Mouse (Mus musculus) heart, adult 8-10 months (tissue): ENCODE data around the gene Col4a2. TPM values are rescaled to one million over a fixed set of nuclear protein-coding genes. Genes with fewer than 3 reads are reported as not detected.
A peak's percentile ranks its signal among the peaks of the same experiment; 100 is the strongest.
"Not testable (repeated sequence)": the region's sequence is repeated elsewhere in the genome, so short reads cannot be mapped to it uniquely, and the experiment has no call there.

Experiments used
- DNase-seq: peaks from one replicate; pipeline ENCODE4 v3.0.0; 2022; ENCODE audit warnings: low spot score
- total RNA-seq, 4 experiments: library from RNA; stranded (reverse); gene quantifications; 2 replicates each; pipeline ENCODE4 v1.2.4; 2022

Gene Col4a2
- total RNA-seq, 4 experiments from 2014 or later, result 93.1 to 141 (median 113) TPM

DNA sequence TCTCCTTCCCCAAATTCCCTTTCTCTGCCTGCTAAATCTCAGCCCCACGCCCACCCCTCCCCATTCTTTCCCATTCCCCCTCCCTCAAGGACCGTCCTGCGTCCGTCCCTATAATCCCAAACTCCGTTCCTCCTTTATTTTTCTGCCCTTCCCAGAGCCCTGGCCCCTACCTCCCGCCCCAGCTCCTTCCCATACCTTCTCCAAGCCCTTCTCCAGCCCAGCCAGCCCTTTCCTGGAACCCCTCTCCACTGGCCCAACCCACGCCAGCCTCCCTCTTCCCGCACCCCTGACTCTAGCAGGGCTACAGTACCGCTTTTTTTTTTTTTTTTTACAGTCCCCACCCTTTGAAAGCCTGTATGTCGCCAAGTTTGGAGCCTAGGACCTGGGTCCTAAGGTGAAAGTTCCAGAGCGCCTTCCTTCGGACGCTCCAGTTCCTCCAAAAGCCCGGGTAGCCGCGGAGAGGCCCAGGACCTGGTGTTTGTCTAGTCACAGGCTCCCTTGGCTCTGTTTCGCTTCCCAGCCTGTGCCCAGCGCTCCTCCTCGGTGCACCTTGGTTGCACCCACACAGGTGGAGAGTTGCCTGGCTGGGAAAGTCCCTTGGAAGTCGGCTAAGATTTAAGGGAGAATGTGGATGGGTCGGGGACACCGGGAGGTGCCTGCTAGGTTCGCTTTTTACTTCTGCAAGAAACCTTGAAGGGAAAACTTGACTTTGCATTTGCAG lies 166.4 kb downstream of the Col4a2 start:
- no peak for DNase-seq

DNA sequence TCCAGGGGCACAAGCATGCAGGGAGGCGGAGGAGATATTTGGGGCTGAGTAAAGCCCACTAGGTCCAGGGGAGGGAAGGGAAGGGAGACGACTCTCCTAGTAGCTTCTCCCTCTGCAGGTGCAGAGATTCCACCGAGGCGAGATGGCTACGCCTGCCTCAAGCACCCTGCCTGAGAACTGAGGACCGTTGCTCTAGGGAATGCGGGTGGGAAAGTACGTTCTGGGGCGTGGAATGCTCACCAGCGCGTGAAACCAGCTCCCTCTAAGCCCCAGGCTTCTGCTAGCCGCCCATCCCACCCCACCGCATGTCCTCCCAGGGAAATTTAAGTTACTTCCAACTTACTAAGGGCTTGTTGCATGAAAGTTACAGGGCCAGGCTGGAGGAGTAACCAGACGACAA lies 167.0 kb downstream of the Col4a2 start:
- DNase-seq, result no peak

DNA sequence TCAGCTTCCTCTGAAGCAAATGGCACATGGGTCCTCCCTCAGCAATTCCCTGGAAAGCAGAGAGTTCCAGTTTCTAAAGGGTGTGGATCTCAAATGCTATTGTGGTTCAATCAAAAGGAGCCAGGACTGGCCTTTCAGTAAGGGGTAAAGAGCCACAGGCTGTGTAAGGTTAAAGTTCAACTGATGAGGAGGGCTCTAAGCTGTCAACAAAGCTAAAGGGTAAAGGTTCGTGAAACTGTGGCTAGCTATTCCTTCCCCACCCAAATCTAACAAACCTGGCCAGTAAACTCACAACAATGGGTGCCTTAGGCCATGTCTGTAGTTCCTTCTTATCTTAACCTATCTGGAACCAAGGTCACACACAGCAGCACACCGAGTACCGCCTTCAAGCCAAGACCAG lies 169.3 kb downstream of the Col4a2 start:
- DNase-seq, result no peak

DNA sequence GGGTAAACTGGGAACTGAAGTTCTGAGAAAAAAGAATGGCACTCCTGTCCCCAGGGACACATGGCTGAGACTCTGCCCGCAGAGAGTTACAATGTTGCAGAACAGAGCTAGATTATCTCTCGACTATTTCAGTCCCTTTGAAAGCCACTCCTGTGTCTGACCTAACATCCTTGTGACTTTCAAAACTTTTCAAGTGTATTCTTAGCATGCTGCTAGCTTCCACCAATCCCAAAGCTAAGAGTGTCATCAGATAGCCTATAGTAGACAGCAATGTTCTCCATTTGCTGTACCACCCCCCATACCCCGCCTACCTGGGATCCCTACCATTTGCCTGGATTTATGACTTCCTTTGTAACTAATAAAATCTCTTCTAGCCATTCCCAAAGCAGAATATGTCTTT lies 169.9 kb downstream of the Col4a2 start:
- no peak for DNase-seq

DNA sequence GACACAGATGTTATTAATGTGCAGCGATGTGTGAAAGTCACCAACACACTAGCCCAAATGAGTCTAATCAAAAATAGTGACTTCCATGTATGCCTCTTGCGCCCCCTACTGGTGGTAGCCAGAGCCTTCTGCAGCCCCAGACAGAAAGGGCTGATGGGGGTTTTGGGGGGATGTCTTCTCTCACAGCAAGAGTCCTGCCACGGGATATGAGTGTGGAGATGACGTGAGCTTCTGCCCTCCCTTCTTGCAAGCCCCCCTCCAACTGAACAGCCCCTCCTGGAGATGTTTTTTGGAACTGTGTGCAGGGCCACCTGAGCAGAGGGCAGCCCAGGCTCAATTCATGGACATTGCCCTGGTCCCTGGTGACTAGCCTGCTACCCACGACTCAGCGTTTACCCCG lies 173.5 kb downstream of the Col4a2 start:
- DNase-seq, result peak; percentile 77

DNA sequence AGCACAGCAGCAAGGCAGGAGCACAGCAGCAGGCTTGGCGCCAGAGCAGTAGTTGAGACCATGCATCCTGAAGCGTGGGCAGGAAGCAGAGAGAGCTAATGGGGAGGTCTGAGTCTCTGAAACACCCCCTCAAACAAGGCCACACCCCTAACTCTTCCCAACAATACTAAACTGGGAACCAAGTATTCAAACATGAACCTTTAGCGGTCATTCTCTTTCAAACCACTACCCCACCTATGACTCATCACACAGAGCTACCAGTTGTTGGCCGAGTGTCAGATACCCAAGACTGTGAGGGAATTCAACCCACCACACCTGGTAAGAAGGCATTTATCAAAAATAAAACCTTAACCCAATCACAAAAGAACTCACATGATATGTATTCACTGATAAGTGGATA lies 174.6 kb downstream of the Col4a2 start:
- no peak for DNase-seq

DNA sequence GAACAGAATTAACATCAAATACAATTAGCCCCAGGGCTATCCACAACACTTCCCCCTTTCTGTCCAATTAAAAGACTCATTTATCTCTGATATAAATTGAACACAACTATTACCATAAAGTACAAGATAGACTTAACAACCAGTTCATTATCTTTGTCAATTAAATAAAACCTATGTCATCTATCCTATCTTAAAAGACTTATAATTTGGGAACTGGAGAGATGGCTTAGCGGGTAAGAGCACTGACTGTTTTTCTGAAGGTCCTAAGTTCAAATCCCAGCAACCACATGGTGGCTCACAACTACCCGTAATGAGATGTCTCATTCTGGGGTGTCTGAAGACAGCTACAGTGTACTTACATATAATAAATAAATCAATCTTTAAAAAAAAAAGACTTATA lies 179.7 kb downstream of the Col4a2 start:
- not testable (repeated sequence) for DNase-seq

DNA sequence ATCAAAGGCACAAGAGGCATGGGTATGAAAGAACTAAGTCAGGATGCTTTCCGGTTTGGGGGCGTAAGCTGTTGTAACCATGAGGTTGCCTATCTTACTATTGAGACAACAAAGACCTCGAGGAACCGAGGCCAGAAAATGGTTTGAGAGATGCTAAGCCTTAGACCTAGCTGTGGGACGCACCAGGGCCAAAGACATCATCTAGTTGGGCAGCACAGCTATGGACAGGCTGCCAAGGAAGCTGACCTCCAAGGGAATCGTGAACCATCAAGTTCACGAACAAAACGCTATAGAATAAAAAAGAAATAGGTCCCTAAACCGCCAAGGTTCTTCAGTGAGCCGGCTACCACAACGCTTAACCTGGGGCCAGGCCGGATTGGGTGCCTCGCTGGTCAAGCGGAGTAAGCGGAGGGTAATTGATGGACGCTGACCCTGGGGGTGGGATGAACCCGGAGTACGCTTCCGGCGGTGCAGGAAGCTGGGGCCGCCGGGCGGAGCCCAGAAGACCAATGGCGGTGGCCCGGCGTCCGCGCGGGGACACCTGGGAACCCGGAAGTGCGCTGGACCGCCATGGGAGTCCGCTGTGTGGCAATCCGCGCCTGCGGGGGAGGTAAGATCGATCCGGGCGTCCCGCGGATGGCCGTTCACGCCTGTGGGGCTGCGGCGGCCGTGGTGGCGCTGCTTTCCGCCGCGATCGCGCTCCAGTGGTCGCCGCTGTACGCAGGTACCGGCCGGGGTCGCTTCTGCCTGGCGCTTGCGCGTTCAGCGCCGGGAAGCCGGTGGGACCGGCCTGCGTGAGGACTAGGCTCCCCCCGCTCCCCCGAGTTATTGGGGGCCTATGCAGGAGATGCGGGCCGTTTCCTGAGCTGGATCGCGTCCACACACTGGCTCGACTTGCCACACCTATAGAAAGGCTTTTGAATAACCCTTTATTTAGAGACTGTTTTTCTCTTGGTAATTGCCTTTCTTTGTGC lies 184.7 kb downstream of the Col4a2 start, which contains the start of gene Naxd:
TSS of gene Naxd (plus strand) at position 490 of the 974 bp plus-strand sequence.
- DNase-seq, result peak; percentile 88

DNA sequence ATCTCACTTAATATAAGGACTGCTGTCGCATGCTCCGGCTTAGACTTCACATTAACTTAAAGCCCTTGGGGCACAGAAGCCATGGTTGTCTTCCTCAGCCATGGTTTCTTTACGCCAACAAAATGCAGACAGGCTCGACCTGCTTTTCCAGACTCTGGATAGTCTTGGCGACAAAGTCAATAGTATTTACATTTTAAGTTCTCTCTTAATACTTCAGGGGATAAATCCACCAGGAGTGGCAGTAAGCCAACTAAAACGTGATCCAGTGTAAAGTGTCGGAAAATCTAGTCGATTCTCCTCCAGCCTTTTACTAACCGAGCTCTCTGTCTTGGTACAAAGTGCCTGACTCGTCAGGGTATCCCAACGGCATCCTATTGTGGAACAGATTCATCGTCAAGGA lies 185.7 kb downstream of the Col4a2 start:
- DNase-seq, result no peak

Other genes starting within 250 kb of the Col4a2 start
- gene Col4a1, start within 50 bp of the Col4a2 start, total RNA-seq, result 100 to 1,000 TPM; 136 to 221 (median 183) TPM
- 10 to 100 TPM; 21.9 to 36.4 (median 28.1) TPM for gene Rab20, start 165.9 kb downstream of the Col4a2 start, total RNA-seq
- 10 to 100 TPM; 30.7 to 35.3 (median 32.1) TPM for gene Naxd, start 184.7 kb downstream of the Col4a2 start, total RNA-seq
- gene Cars2, start 238.0 kb downstream of the Col4a2 start, total RNA-seq, result 10 to 100 TPM; 50.7 to 55.7 (median 53.7) TPM
- gene Ing1, start 242.8 kb downstream of the Col4a2 start, total RNA-seq, result 10 to 100 TPM; 15.9 to 24.4 (median 19.9) TPM